Mouse (Mus musculus) heart, adult 2 months (tissue): ENCODE results near the gene Pde6h.
A peak's percentile ranks its signal among the peaks of the same experiment; 100 is the strongest.

ENCODE experiments used
- CTCF ChIP-seq: fragments of 200-600 bp; IDR thresholded peaks from 2 replicates; pipeline ENCODE4 v1.8.1; 2022; ENCODE audit warnings: antibody characterized with exemption, mild to moderate bottlenecking, moderate library complexity
- EP300 ChIP-seq: fragments of 200-500 bp; IDR thresholded peaks from 2 replicates; pipeline ENCODE4 v1.6.1; 2011; ENCODE audit warnings: low read depth, low read length, control low read depth; ENCODE audit not compliant: insufficient read depth

DNA sequence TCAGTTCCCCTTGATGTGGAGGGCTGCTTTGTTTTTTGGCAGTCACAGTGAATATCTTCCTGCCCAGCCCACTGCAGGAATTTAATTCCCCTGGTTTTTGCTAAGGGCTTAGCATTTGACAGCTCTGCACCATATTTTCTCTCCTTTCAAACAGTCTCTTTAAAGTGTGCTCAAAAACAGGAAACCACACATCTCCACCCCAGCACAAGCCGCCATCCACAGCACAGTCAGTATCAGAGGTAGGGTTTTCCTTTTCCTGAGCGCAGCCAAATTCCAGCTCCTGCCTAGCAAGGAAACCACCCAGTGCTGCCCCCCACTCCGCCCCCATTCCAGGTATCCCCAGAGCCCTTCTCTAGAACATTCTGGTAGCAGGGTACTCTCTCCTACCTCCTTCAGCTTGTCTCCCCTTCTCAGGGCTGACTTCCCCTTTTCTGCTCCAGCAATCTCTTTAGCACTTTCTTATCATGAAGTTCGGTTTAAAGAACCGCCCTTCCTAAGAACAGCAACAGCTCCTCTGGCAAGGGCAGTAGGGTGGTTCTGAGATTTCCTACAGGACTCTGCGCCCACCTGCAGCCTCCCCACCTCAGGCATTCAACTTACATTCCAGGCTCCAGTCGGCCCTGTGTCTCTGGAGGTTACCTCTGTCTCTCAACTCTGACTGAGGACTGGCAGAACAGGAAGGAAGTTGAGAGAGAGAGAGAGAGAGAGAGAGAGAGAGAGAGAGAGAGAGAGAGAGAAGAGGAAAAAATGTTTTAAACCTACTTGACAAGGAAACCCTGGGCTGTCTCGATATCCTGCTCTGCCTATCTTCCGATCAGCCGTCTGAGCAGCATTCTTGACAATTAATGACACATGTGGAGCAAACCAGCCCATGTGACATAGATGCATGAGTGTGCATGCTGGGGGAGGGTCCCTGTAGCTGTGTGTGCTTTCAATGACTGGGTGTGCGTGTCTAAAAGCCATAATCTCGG is 17.7 kb downstream of the Pde6h start, which contains the start of gene Arhgdib:
- TF ChIP-seq EP300 (peak; percentile 55; the same call in 1 of the 2 replicates), CTCF (no peak)
